Mouse (Mus musculus) liver, embryonic 12.5 days (tissue): ENCODE data around the gene Olfr46. TPM values are rescaled to one million over a fixed set of nuclear protein-coding genes. Genes with fewer than 3 reads are reported as not detected.
"Not testable (repeated sequence)": the region's sequence is repeated elsewhere in the genome, so short reads cannot be mapped to it uniquely, and the experiment has no call there.

Experiments
- ATAC-seq: fragments of 200-750 bp; cut with Nextera tagmentation; 2 replicates; pipeline ENCODE4 v1.8.0; 2017; ENCODE audit warnings: moderate number of reproducible peaks, mild to moderate bottlenecking, moderate library complexity
- H3K27ac ChIP-seq: fragments of 300-500 bp; sonication (generic); 2 replicates; pipeline ENCODE4 v1.5.1; 2016; ENCODE audit warnings: mild to moderate bottlenecking
- H3K27me3 ChIP-seq: fragments of 300-500 bp; sonication (generic); replicated peaks from 2 replicates; pipeline ENCODE4 v1.6.1; 2016; ENCODE audit warnings: mild to moderate bottlenecking, moderate library complexity
- H3K36me3 ChIP-seq: fragments of 300-500 bp; sonication (generic); 2 replicates; pipeline ENCODE4 v1.6.1; 2016; ENCODE audit warnings: mild to moderate bottlenecking, moderate library complexity
- H3K4me1 ChIP-seq: fragments of 300-500 bp; sonication (generic); 2 replicates; pipeline ENCODE4 v1.6.1; 2016
- H3K4me2 ChIP-seq: fragments of 300-500 bp; sonication (generic); 2 replicates; pipeline ENCODE4 v1.6.1; 2016; ENCODE audit warnings: mild to moderate bottlenecking, moderate library complexity
- H3K4me3 ChIP-seq: fragments of 300-500 bp; sonication (generic); 2 replicates; pipeline ENCODE4 v1.5.1; 2016; ENCODE audit warnings: mild to moderate bottlenecking, moderate library complexity
- H3K9ac ChIP-seq: fragments of 300-500 bp; sonication (generic); 2 replicates; pipeline ENCODE4 v1.6.1; 2016; ENCODE audit warnings: mild to moderate bottlenecking, moderate library complexity
- H3K9me3 ChIP-seq: fragments of 300-500 bp; sonication (generic); replicated peaks from 2 replicates; pipeline ENCODE4 v1.6.1; 2016; ENCODE audit warnings: mild to moderate bottlenecking, moderate library complexity
- WGBS: fragments of 180-500 bp; shearing (Covaris S2); methylation state at CpG from one replicate; pipeline ENCODE4 v1.1.7; 2016; ENCODE audit not compliant: insufficient replicate concordance; 5-methylcytosine and 5-hydroxymethylcytosine counted together
- polyA plus RNA-seq: library from polyadenylated mRNA; unstranded; fragments of >200 nt; fragmentation: Nextera tagmentation; extraction: Ambion mirVana; gene quantifications from 2 replicates; pipeline ENCODE4 v1.2.1, GENCODE M21; 2016

Olfr46 gene
- not detected in 2 replicates for polyA plus RNA-seq

- H3K4me1 ChIP-seq, H3K9me3 ChIP-seq, ATAC-seq, H3K4me3 ChIP-seq, H3K4me2 ChIP-seq, H3K27me3 ChIP-seq, H3K9ac ChIP-seq, H3K36me3 ChIP-seq, H3K27ac ChIP-seq: not testable (repeated sequence)
- WGBS = 55% methylated on average over 2 of the region's 2 CpGs
Measured at GRCm38 (mm10) chr7:140600969-140601368, at the start of gene Olfr46. Olfr46 (plus strand) TSS chr7:140601269.

GRCm38 (mm10) chr7:140567586-140567985 lies 33.5 kb upstream of the Olfr46 start, which contains the start of gene Olfr538:
Olfr538 (plus strand) TSS chr7:140567886.
- no peaks in the 10 kb centered on the region for H3K36me3 ChIP-seq
- WGBS = 58% methylated on average over 3 of the region's 3 CpGs

GRCm38 (mm10) chr7:140628670-140629069 lies 27.6 kb downstream of the Olfr46 start, which contains the start of gene Olfr61:
Olfr61 (plus strand) TSS chr7:140628970.
- not testable (repeated sequence) for H3K36me3 ChIP-seq, H3K4me2 ChIP-seq, H3K27ac ChIP-seq, ATAC-seq, H3K9ac ChIP-seq, H3K4me3 ChIP-seq, H3K27me3 ChIP-seq, H3K4me1 ChIP-seq, H3K9me3 ChIP-seq
- 64% methylated on average over 3 of the region's 3 CpGs for WGBS

More at GRCm38 (mm10) chr7:140567586-140567985, 33.5 kb upstream of the Olfr46 start, which contains the start of gene Olfr538:
- H3K4me3 ChIP-seq = no peak within 1 kb of the TSS
- H3K4me1 ChIP-seq = no peaks in the 10 kb centered on the region
- no peak for ATAC-seq
- no peak within 1 kb of the TSS for H3K27ac ChIP-seq
- no peak within 1 kb of the TSS for H3K4me2 ChIP-seq
- no peaks in the 10 kb centered on the region for H3K27me3 ChIP-seq
- no peak within 1 kb of the TSS for H3K9ac ChIP-seq
- H3K9me3 ChIP-seq = 0 out of 2 replicates have a peak, but pooled peaks cover 4% of the 10 kb centered on the region

- H3K4me2 ChIP-seq = no peak overlapping the region
- WGBS = 47% methylated on average over 1 of the region's 1 CpGs
- ATAC-seq = no peak
Measured at GRCm38 (mm10) chr7:140630559-140630958, 29.5 kb downstream of the Olfr46 start.

GRCm38 (mm10) chr7:140646152-140646551 lies 45.1 kb downstream of the Olfr46 start, which contains the start of gene Olfr53:
Olfr53 (plus strand) TSS chr7:140646452.
- Histone ChIP-seq H3K9me3 (no peaks in the 10 kb centered on the region), H3K36me3 (no peaks in the 10 kb centered on the region), H3K4me3 (no peak within 1 kb of the TSS), H3K4me2 (no peak within 1 kb of the TSS), H3K4me1 (no peaks in the 10 kb centered on the region), H3K27me3 (no peaks in the 10 kb centered on the region), H3K9ac (no peak within 1 kb of the TSS), H3K27ac (no peak within 1 kb of the TSS)
- WGBS = 66% methylated on average over 1 of the region's 1 CpGs
- ATAC-seq = no peak

More at GRCm38 (mm10) chr7:140630559-140630958, 29.5 kb downstream of the Olfr46 start:
- H3K9me3 ChIP-seq = no peaks in the 10 kb centered on the region
- H3K4me1 ChIP-seq = no peaks in the 10 kb centered on the region
- no peak overlapping the region for H3K4me3 ChIP-seq
- H3K9ac ChIP-seq = no peak overlapping the region
- H3K27me3 ChIP-seq = no peaks in the 10 kb centered on the region
- no peak overlapping the region for H3K27ac ChIP-seq
- no peaks in the 10 kb centered on the region for H3K36me3 ChIP-seq

GRCm38 (mm10) chr7:140659630-140660029 lies 58.6 kb downstream of the Olfr46 start, which contains the start of gene Olfr539:
Olfr539 (plus strand) TSS chr7:140659930.
- Histone ChIP-seq H3K27me3 (no peaks in the 10 kb centered on the region), H3K4me1 (no peaks in the 10 kb centered on the region), H3K4me3 (no peak within 1 kb of the TSS), H3K4me2 (no peak within 1 kb of the TSS), H3K27ac (no peak within 1 kb of the TSS), H3K9me3 (no peaks in the 10 kb centered on the region), H3K36me3 (no peaks in the 10 kb centered on the region), H3K9ac (no peak within 1 kb of the TSS)
- WGBS = 51% methylated on average over 4 of the region's 4 CpGs
- no peak for ATAC-seq

Other genes starting within 250 kb of the Olfr46 start
- gene Olfr60, start 239.6 kb upstream of the Olfr46 start, polyA plus RNA-seq = not detected in 2 replicates
- not detected in 2 replicates for gene Olfr530, start 224.9 kb upstream of the Olfr46 start, polyA plus RNA-seq
- gene Olfr531, start 198.4 kb upstream of the Olfr46 start, polyA plus RNA-seq = not detected in 2 replicates
- gene Olfr532, start 179.6 kb upstream of the Olfr46 start, polyA plus RNA-seq = not detected in 2 replicates
- not detected in 2 replicates for gene Olfr533, start 137.9 kb upstream of the Olfr46 start, polyA plus RNA-seq
- gene Olfr535, start 117.1 kb upstream of the Olfr46 start, polyA plus RNA-seq = not detected in 2 replicates
- not detected in 2 replicates for gene Olfr536, start 93.9 kb upstream of the Olfr46 start, polyA plus RNA-seq
- gene Olfr538, start 33.4 kb upstream of the Olfr46 start, polyA plus RNA-seq = not detected in 2 replicates
- gene Olfr61, start 27.7 kb downstream of the Olfr46 start, polyA plus RNA-seq = not detected in 2 replicates
- not detected in 2 replicates for gene Olfr53, start 45.2 kb downstream of the Olfr46 start, polyA plus RNA-seq
- gene Olfr539, start 58.7 kb downstream of the Olfr46 start, polyA plus RNA-seq = not detected in 2 replicates
- gene Olfr45, start 80.7 kb downstream of the Olfr46 start, polyA plus RNA-seq = not detected in 2 replicates
- not detected in 2 replicates for gene Olfr541, start 96.0 kb downstream of the Olfr46 start, polyA plus RNA-seq
- not detected in 2 replicates for gene Cyp2e1, start 162.5 kb downstream of the Olfr46 start, polyA plus RNA-seq
- 0.15 TPM in 1 of 2 replicates, not detected in the other for gene Syce1, start 186.6 kb downstream of the Olfr46 start, polyA plus RNA-seq
- gene Zfp941, start 220.9 kb downstream of the Olfr46 start, polyA plus RNA-seq = 0.43 and 0.51 TPM in 2 replicates
- gene Urah, start 233.7 kb downstream of the Olfr46 start, polyA plus RNA-seq = 4.5 and 4.6 TPM in 2 replicates
- gene Scgb1c1, start 244.3 kb downstream of the Olfr46 start, polyA plus RNA-seq = not detected in 2 replicates
- gene Odf3, start 246.5 kb downstream of the Olfr46 start, polyA plus RNA-seq = 0.07 TPM in 1 of 2 replicates, not detected in the other